13 mouse cellular contexts compared by ENCODE assay signal in the genomic region with DNA sequence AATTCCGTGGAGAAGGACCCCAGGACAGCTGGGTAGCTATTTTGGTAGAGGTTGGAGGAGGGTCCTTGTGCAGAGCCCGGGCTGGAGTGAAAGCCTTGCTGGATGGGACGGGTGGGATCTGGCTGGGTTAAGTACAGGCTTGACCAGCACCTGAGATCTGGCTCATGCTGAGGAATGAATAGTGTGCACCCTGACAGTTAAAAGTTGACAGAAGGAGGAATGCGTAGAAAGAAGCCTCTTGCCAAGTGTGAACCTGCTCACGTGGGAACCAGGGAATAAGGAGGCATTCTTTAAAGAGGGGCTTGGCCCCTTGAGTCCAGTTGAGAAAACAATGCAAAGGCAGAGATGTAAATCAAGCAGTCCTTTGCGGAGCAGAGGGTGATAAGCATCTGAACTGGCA.
A peak's percentile ranks its signal among the peaks of the same experiment; 100 is the strongest.
DNase-seq lines count a peak whose midpoint lies in the region; ATAC-seq and TF ChIP-seq lines count a peak whose summit lies in the region.
"Had no signal": no experiment of that assay in that cellular context is flagged by ENCODE, and none has a peak within 500 bp of the region (broad histone marks: within the 10 kb centered on the region; RNA-seq: fewer than 3 reads in every experiment).

No protein-coding gene starts in this region.

- peak overlapping the region; percentile 18; the same call in 1 of the 2 replicates for H3K4me3 ChIP-seq in heart, embryonic 10.5 days
- H3K4me3 ChIP-seq in kidney, adult 2 months (ENCODE audit: insufficient read depth, low read depth, low read length), result no peak overlapping the region
- H3K4me3 ChIP-seq in lung, embryonic 15.5 days, result no peak overlapping the region
- no peak overlapping the region for H3K4me3 ChIP-seq in heart, postnatal 0 days (ENCODE audit: low read depth, low read length)

- H3K4me1 ChIP-seq in heart, embryonic 10.5 days, result peaks cover 56% of the 10 kb centered on the region
- peaks cover 28% of the 10 kb centered on the region for H3K4me1 ChIP-seq in kidney, adult 2 months (ENCODE audit: control insufficient read depth, insufficient read depth, low read length)
- H3K4me1 ChIP-seq in lung, embryonic 15.5 days, result peaks cover 48% of the 10 kb centered on the region
- peaks cover 55% of the 10 kb centered on the region for H3K4me1 ChIP-seq in heart, postnatal 0 days (ENCODE audit: control insufficient read depth, insufficient read depth)

- H3K9ac ChIP-seq in lung, embryonic 15.5 days, result no peak overlapping the region
- H3K9ac ChIP-seq in heart, postnatal 0 days (replicated peaks; ENCODE audit: low read depth, low read length), result no peak overlapping the region
- H3K9ac ChIP-seq: forebrain, postnatal 0 days had no signal

- no peak for TF ChIP-seq CTCF in kidney, adult 2 months (conservative IDR thresholded peaks at IDR 0.05; ENCODE audit: insufficient read depth, insufficient read length, low read depth, low read length)
- TF ChIP-seq CTCF in heart, postnatal 0 days (IDR thresholded peaks at IDR 0.05; ENCODE audit: low read depth), result no peak

- H3K4me2 ChIP-seq in lung, embryonic 15.5 days, result no peak overlapping the region
- H3K4me2 ChIP-seq in heart, postnatal 0 days (ENCODE audit: low read depth, low read length), result no peak overlapping the region

- no peaks in the 10 kb centered on the region for H3K27me3 ChIP-seq in heart, embryonic 10.5 days (ENCODE audit: insufficient read depth, poor library complexity, severe bottlenecking)
- no peaks in the 10 kb centered on the region for H3K27me3 ChIP-seq in kidney, adult 2 months (replicated peaks; ENCODE audit: control insufficient read depth, insufficient read depth, low read length)
- H3K27me3 ChIP-seq in lung, embryonic 15.5 days, result no peaks in the 10 kb centered on the region
- no peaks in the 10 kb centered on the region for H3K27me3 ChIP-seq in heart, postnatal 0 days (ENCODE audit: control insufficient read depth, insufficient read depth, low read length)

- no peaks in the 10 kb centered on the region for H3K36me3 ChIP-seq in heart, embryonic 10.5 days
- no peaks in the 10 kb centered on the region for H3K36me3 ChIP-seq in kidney, adult 2 months (ENCODE audit: control insufficient read depth, insufficient read depth, low read length)
- no peaks in the 10 kb centered on the region for H3K36me3 ChIP-seq in lung, embryonic 15.5 days
- no peaks in the 10 kb centered on the region for H3K36me3 ChIP-seq in heart, postnatal 0 days (replicated peaks; ENCODE audit: control insufficient read depth, insufficient read depth, low read length)

- ATAC-seq in lung, embryonic 15.5 days (ENCODE audit: borderline replicate concordance, extremely low read depth, low FRiP score, low TSS enrichment), result no peak
- no peak for ATAC-seq in heart, postnatal 0 days (ENCODE audit: insufficient read depth, low read depth)
- ATAC-seq: forebrain, postnatal 0 days had no signal

- no peak for TF ChIP-seq EP300 in heart, postnatal 0 days (IDR thresholded peaks at IDR 0.05; ENCODE audit: low read depth)

- WGBS in heart, embryonic 10.5 days, result 12% methylated on average over 6 of the region's 6 CpGs
- WGBS in kidney, adult 2 months, result 41% methylated on average over 6 of the region's 6 CpGs
- 26% methylated on average over 6 of the region's 6 CpGs for WGBS in lung, embryonic 15.5 days
- WGBS in heart, postnatal 0 days, result 26% methylated on average over 6 of the region's 6 CpGs

- intact Hi-C loops in heart, postnatal 25 days (cut with DNase I), result no loop called here

- no peaks in the 10 kb centered on the region for H3K9me3 ChIP-seq in heart, embryonic 10.5 days
- no peaks in the 10 kb centered on the region for H3K9me3 ChIP-seq in lung, embryonic 15.5 days
- no peaks in the 10 kb centered on the region for H3K9me3 ChIP-seq in heart, postnatal 0 days (replicated peaks; ENCODE audit: control insufficient read depth, low read length)

- no peak for DNase-seq in heart, embryonic 10.5 days (ENCODE audit: low spot score)
- no peak for DNase-seq in heart, postnatal 25 days (ENCODE audit: low spot score)
- peak; percentile 55 for DNase-seq in kidney, adult 2 months
- DNase-seq in kidney, postnatal 25 days, result no peak
- no peak for DNase-seq in lung, postnatal 36 days
- DNase-seq in heart, postnatal 0 days (ENCODE audit: low spot score), result no peak
- DNase-seq in right cerebral cortex, postnatal 36 days (ENCODE audit: low spot score in 2 of 2), result no peak
- DNase-seq: adrenal gland, postnatal 25 days; cerebellum, adult 18-20 months; forebrain, postnatal 0 days; right cerebral cortex, postnatal 14 days; thymus, postnatal 25 days had no signal

- TF ChIP-seq POLR2A in kidney, adult 2 months (IDR thresholded peaks at IDR 0.05; ENCODE audit: low read depth, low read length), result no peak

- peak overlapping the region; percentile 86 for H3K27ac ChIP-seq in heart, embryonic 10.5 days
- peak overlapping the region; percentile 2; the same call in 1 of the 2 replicates for H3K27ac ChIP-seq in kidney, adult 2 months (ENCODE audit: insufficient read depth, low read depth, low read length)
- peak overlapping the region; percentile 29 for H3K27ac ChIP-seq in lung, embryonic 15.5 days
- H3K27ac ChIP-seq in heart, postnatal 0 days (ENCODE audit: low read depth), result peak overlapping the region; percentile 80

Comparison
In these comparisons a context has a peak if more than half of its experiments do, and no peak if none do; other contexts are left out.
1. H3K27ac ChIP-seq: peak in every context shown above with its lines; median percentile 86 in heart, embryonic 10.5 days; 80 in heart, postnatal 0 days; 29 in lung, embryonic 15.5 days; 2 in kidney, adult 2 months.